Mouse (Mus musculus): ENCODE results near the gene 1700113H08Rik. TPM values are rescaled to one million over a fixed set of nuclear protein-coding genes. Genes with fewer than 3 reads are reported as not detected.

1700113H08Rik gene
- polyA plus RNA-seq, 1 experiment = not detected

DNA sequence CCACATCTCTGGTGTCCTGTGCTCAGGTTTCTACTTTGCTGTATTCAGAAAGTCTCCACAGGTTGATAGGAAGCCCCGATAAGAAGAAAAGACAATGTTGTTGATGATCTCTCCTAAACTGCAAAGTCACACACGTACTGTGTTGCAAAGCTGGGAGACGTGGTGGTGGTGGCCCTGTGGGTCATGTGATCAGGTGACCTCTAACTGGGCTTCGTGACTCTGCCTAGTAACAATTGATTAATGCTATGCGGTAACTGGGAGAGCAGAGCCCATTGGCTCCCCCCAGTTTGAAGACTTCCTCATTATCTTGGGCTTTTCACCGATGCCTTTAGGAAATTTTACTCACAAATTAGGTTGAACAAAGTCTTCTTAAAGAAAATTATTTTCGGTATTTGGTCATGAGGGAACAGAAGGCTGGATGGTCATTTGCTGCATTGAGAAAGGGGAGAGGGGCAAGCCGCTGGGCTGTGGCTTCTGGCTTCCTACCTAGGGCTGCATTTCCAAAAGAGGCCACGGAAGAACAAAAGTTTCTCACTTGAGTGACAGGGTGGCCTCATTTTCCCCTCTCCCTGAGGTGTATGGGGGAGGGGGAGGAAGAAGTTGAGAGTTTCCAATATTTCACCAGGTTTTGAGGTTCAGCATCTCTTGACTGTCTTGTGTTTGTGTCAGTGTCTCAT lies 181.6 kb downstream of the 1700113H08Rik start:
- Histone ChIP-seq H3K4me3 (replicated peaks; ENCODE audit: control insufficient read depth, low read depth, low read length) (no peak overlapping the region), H3K4me1 (ENCODE audit: control insufficient read depth, insufficient read depth, low read length) (no peaks in the 10 kb centered on the region), H3K27ac (ENCODE audit: control insufficient read depth, insufficient read depth, low read depth, low read length, poor library complexity) (no peak overlapping the region)
- TF ChIP-seq CTCF (IDR thresholded peaks at IDR 0.05; ENCODE audit: control insufficient read depth, insufficient read depth, low read length) = no peak
- 71% methylated on average over 9 of the region's 9 CpGs for WGBS

DNA sequence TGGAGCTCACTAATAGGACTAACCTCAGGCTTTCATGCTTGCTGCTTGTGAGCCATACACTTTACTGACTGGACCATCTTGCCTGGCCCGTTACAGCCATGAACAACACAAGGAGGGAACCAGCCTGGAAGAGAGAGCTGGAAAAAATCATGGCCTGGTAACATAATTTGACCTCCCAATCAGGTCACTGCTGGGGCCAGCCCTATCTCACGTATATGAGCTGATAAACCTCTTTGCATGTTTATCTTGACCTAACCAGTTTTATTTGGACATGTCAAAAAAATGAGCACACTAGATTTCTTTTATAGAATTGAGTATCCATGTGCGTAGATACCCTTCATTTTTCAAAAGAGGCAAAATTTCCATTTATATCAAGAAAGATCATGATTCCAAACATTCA lies 213.9 kb downstream of the 1700113H08Rik start:
- WGBS = 75% methylated on average over 3 of the region's 3 CpGs
- Histone ChIP-seq H3K4me3 (replicated peaks; ENCODE audit: control insufficient read depth, low read depth, low read length) (no peak overlapping the region), H3K27ac (ENCODE audit: control insufficient read depth, insufficient read depth, low read depth, low read length, poor library complexity) (no peak overlapping the region), H3K4me1 (ENCODE audit: control insufficient read depth, insufficient read depth, low read length) (no peaks in the 10 kb centered on the region)
- TF ChIP-seq CTCF (IDR thresholded peaks at IDR 0.05; ENCODE audit: control insufficient read depth, insufficient read depth, low read length) (no peak), POLR2A (IDR thresholded peaks at IDR 0.05; ENCODE audit: borderline replicate concordance, control insufficient read depth, low read depth, low read length) (no peak)

DNA sequence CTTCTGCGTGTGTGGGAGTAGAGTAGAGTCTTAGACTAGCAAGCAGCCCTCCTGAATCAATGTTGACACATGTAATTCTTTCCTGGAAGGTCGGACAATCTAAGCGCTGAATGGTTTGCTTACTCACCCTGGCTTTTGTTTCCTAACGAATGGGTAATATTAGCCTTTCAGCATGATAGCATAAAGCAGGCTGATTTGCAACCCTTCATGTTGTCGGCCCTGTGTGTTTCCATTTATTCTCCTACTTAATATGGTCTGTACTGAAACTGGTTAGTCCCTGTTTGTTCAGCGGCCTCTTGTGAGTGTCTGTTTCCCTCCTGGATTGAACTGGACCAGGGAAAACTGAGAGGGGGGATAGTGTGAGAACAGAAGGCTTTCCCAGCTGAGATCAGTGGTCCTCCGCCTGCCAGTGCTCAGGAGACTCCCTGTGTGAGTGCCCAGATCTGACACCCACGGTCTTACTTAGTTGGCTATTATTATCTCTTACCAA lies 214.3 kb downstream of the 1700113H08Rik start:
- TF ChIP-seq CTCF (IDR thresholded peaks at IDR 0.05; ENCODE audit: control insufficient read depth, insufficient read depth, low read length) (no peak), POLR2A (IDR thresholded peaks at IDR 0.05; ENCODE audit: borderline replicate concordance, control insufficient read depth, low read depth, low read length) (no peak)
- Histone ChIP-seq H3K4me3 (replicated peaks; ENCODE audit: control insufficient read depth, low read depth, low read length) (no peak overlapping the region), H3K4me1 (ENCODE audit: control insufficient read depth, insufficient read depth, low read length) (no peaks in the 10 kb centered on the region), H3K27ac (ENCODE audit: control insufficient read depth, insufficient read depth, low read depth, low read length, poor library complexity) (no peak overlapping the region)
- WGBS = 68% methylated on average over 8 of the region's 8 CpGs

DNA sequence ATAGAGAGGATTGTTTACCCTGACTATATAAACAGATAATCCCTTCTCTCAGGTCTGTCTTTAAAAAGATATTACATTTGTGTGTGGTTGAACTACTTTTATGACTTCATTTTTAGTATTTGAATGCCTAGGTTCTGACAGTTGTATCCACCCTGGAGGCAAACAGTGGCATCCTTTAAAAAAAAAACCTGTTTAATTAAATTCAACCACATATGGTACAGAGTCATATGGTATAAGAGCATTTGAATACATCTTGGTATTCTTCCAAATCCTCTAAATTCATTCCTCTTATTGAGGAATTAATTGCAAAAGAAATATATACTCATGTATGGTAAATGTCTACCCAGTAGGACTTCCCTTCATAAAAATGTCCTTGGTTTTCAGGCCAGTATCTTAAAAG lies 217.2 kb downstream of the 1700113H08Rik start:
- Histone ChIP-seq H3K27ac (ENCODE audit: control insufficient read depth, insufficient read depth, low read depth, low read length, poor library complexity) (no peak overlapping the region), H3K4me1 (ENCODE audit: control insufficient read depth, insufficient read depth, low read length) (no peaks in the 10 kb centered on the region)
- no peak for TF ChIP-seq CTCF (IDR thresholded peaks at IDR 0.05; ENCODE audit: control insufficient read depth, insufficient read depth, low read length)
- TF ChIP-seq POLR2A (IDR thresholded peaks at IDR 0.05; ENCODE audit: borderline replicate concordance, control insufficient read depth, low read depth, low read length) = no peak

More for the DNA sequence above, 217.2 kb downstream of the 1700113H08Rik start:
- H3K4me3 ChIP-seq (replicated peaks; ENCODE audit: control insufficient read depth, low read depth, low read length) = no peak overlapping the region

Other genes starting within 250 kb of the 1700113H08Rik start
- gene Stab2, start 50.0 kb upstream of the 1700113H08Rik start, polyA plus RNA-seq (2011; ENCODE audit: insufficient read depth, insufficient read length, low replicate concordance, missing spikeins) = 6.3 and 9.3 TPM in 2 replicates

All from bone marrow, adult 2 months (tissue).